Mouse (Mus musculus) hindbrain, embryonic 14.5 days (tissue): ENCODE measurements around the gene Lrwd1. TPM values are rescaled to one million over a fixed set of nuclear protein-coding genes. Genes with fewer than 3 reads are reported as not detected.

Experiments used
- ATAC-seq: fragments of 200-750 bp; cut with Nextera tagmentation; 2 replicates; pipeline ENCODE4 v1.8.0; 2017; ENCODE audit warnings: moderate number of reproducible peaks, mild to moderate bottlenecking, moderate TSS enrichment, moderate library complexity; ENCODE audit not compliant: low FRiP score
- DNase-seq: peaks from one replicate; pipeline ENCODE4 v3.0.0-alpha.2; 2015; ENCODE audit warnings: low spot score
- H3K27ac ChIP-seq: fragments of 300-500 bp; sonication (generic); 2 replicates; pipeline ENCODE4 v1.5.1; 2014; ENCODE audit warnings: mild to moderate bottlenecking, moderate library complexity
- H3K27me3 ChIP-seq: fragments of 300-500 bp; sonication (generic); 2 replicates; pipeline ENCODE4 v1.6.1; 2014; ENCODE audit warnings: mild to moderate bottlenecking, low read length, mixed read lengths; ENCODE audit not compliant: control insufficient read depth, insufficient read depth
- H3K36me3 ChIP-seq: fragments of 300-500 bp; sonication (generic); replicated peaks from 2 replicates; pipeline ENCODE4 v1.6.1; 2014; ENCODE audit not compliant: control insufficient read depth, insufficient read depth
- H3K4me1 ChIP-seq: fragments of 300-500 bp; sonication (generic); replicated peaks from 2 replicates; pipeline ENCODE4 v1.6.1; 2014; ENCODE audit warnings: antibody characterized with exemption, low read length, mixed read lengths; ENCODE audit not compliant: control insufficient read depth, insufficient read depth
- H3K4me2 ChIP-seq: fragments of 300-500 bp; sonication (generic); replicated peaks from 2 replicates; pipeline ENCODE4 v1.6.1; 2014; ENCODE audit warnings: mild to moderate bottlenecking, moderate library complexity
- H3K4me3 ChIP-seq: fragments of 300-500 bp; sonication (generic); replicated peaks from 2 replicates; pipeline ENCODE4 v1.5.1; 2014; ENCODE audit warnings: mild to moderate bottlenecking, low read length
- H3K9ac ChIP-seq: fragments of 300-500 bp; sonication (generic); 2 replicates; pipeline ENCODE4 v1.6.1; 2014
- H3K9me3 ChIP-seq: fragments of 300-500 bp; sonication (generic); 2 replicates; pipeline ENCODE4 v1.6.1; 2016; ENCODE audit warnings: low read length; ENCODE audit not compliant: control insufficient read depth
- WGBS: fragments of 180-500 bp; shearing (Covaris S2); extraction: QIAGEN DNeasy Blood & Tissue Kit; methylation state at CpG from one replicate; pipeline ENCODE4 v1.1.7; 2014; 5-methylcytosine and 5-hydroxymethylcytosine counted together
- polyA plus RNA-seq: library from polyadenylated mRNA; unstranded; fragments of >200 nt; fragmentation: Nextera tagmentation; extraction: Ambion mirVana; gene quantifications from 2 replicates; pipeline ENCODE4 v1.2.1, GENCODE M21; 2014

Gene Lrwd1
- 18.2 and 20.5 TPM in 2 replicates for polyA plus RNA-seq

GRCm38 (mm10) chr5:136135571-136136291 lies at the start of gene Lrwd1, which contains the start of gene Alkbh4:
Gene Lrwd1 (minus strand): TSS chr5:136136074.
Gene Alkbh4 (plus strand): TSS chr5:136136146.
- Histone ChIP-seq H3K4me2 (peak within 1 kb of the TSS; percentile 80), H3K27ac (no peak within 1 kb of the TSS), H3K36me3 (peaks cover 47% of the 10 kb centered on the region), H3K27me3 (no peaks in the 10 kb centered on the region), H3K9ac (peak within 1 kb of the TSS; percentile 64), H3K4me3 (peak within 1 kb of the TSS; percentile 78), H3K9me3 (no peaks in the 10 kb centered on the region), H3K4me1 (peaks cover 16% of the 10 kb centered on the region)
- ATAC-seq = peak; percentile 93
- under 1% methylated on average over 60 of the region's 60 CpGs for WGBS
- DNase-seq = peak; percentile 95

GRCm38 (mm10) chr5:136183766-136184165 lies 47.9 kb upstream of the Lrwd1 start:
- ATAC-seq (no peak), DNase-seq (no peak)
- H3K4me1 ChIP-seq = no peaks in the 10 kb centered on the region
- H3K4me2 ChIP-seq = no peak overlapping the region
- no peak overlapping the region for H3K9ac ChIP-seq
- H3K4me3 ChIP-seq = no peak overlapping the region
- 91% methylated on average over 7 of the region's 7 CpGs for WGBS
- H3K36me3 ChIP-seq = peaks cover 87% of the 10 kb centered on the region
- H3K9me3 ChIP-seq = no peaks in the 10 kb centered on the region
- H3K27me3 ChIP-seq = no peaks in the 10 kb centered on the region
- H3K27ac ChIP-seq = no peak overlapping the region

- ATAC-seq = no peak
- H3K27me3 ChIP-seq = no peaks in the 10 kb centered on the region
These were observed 47.0 kb upstream of the Lrwd1 start for GRCm38 (mm10) chr5:136182830-136183229.

GRCm38 (mm10) chr5:136182049-136182448 lies 46.2 kb upstream of the Lrwd1 start:
- Histone ChIP-seq H3K9ac (no peak overlapping the region), H3K9me3 (no peaks in the 10 kb centered on the region), H3K4me1 (no peaks in the 10 kb centered on the region), H3K4me2 (no peak overlapping the region), H3K4me3 (no peak overlapping the region), H3K27ac (no peak overlapping the region), H3K36me3 (peaks cover 83% of the 10 kb centered on the region), H3K27me3 (no peaks in the 10 kb centered on the region)
- WGBS = 93% methylated on average over 6 of the region's 6 CpGs
- ATAC-seq (no peak), DNase-seq (no peak)

More at GRCm38 (mm10) chr5:136182830-136183229, 47.0 kb upstream of the Lrwd1 start:
- H3K36me3 ChIP-seq = peaks cover 87% of the 10 kb centered on the region
- DNase-seq = no peak
- no peaks in the 10 kb centered on the region for H3K4me1 ChIP-seq
- H3K9ac ChIP-seq = no peak overlapping the region
- no peak overlapping the region for H3K4me3 ChIP-seq
- WGBS = 94% methylated on average over 4 of the region's 4 CpGs
- no peak overlapping the region for H3K27ac ChIP-seq
- no peaks in the 10 kb centered on the region for H3K9me3 ChIP-seq
- H3K4me2 ChIP-seq = no peak overlapping the region

- H3K9me3 ChIP-seq = no peaks in the 10 kb centered on the region
- no peak overlapping the region for H3K4me2 ChIP-seq
- H3K4me1 ChIP-seq = no peaks in the 10 kb centered on the region
- no peaks in the 10 kb centered on the region for H3K27me3 ChIP-seq
- H3K27ac ChIP-seq = no peak overlapping the region
- no peak for DNase-seq
- no peak for ATAC-seq
- H3K36me3 ChIP-seq = peaks cover 80% of the 10 kb centered on the region
- H3K4me3 ChIP-seq = no peak overlapping the region
- no peak overlapping the region for H3K9ac ChIP-seq
- 94% methylated on average over 6 of the region's 6 CpGs for WGBS
These were observed 45.3 kb upstream of the Lrwd1 start for GRCm38 (mm10) chr5:136181197-136181596.

GRCm38 (mm10) chr5:136179594-136179993 lies 43.7 kb upstream of the Lrwd1 start:
- Histone ChIP-seq H3K27ac (no peak overlapping the region), H3K9ac (no peak overlapping the region), H3K36me3 (peaks cover 66% of the 10 kb centered on the region), H3K4me2 (no peak overlapping the region), H3K4me3 (no peak overlapping the region), H3K9me3 (no peaks in the 10 kb centered on the region), H3K4me1 (no peaks in the 10 kb centered on the region), H3K27me3 (no peaks in the 10 kb centered on the region)
- DNase-seq (no peak), ATAC-seq (no peak)
- 86% methylated on average over 5 of the region's 5 CpGs for WGBS

- 40% methylated on average over 9 of the region's 9 CpGs for WGBS
- DNase-seq (no peak), ATAC-seq (no peak)
- peak overlapping the region; percentile 55; the same call in 1 of the 2 replicates for H3K27ac ChIP-seq
- peaks cover 11% of the 10 kb centered on the region for H3K36me3 ChIP-seq
- no peak overlapping the region for H3K4me3 ChIP-seq
- H3K4me1 ChIP-seq = peaks cover 17% of the 10 kb centered on the region
- no peaks in the 10 kb centered on the region for H3K9me3 ChIP-seq
- no peak overlapping the region for H3K9ac ChIP-seq
- no peak overlapping the region for H3K4me2 ChIP-seq
- H3K27me3 ChIP-seq = no peaks in the 10 kb centered on the region
These were observed 38.0 kb upstream of the Lrwd1 start for GRCm38 (mm10) chr5:136173606-136174463.

- 83% methylated on average over 9 of the region's 9 CpGs for WGBS
These were observed 37.1 kb upstream of the Lrwd1 start for GRCm38 (mm10) chr5:136172939-136173338.

More at GRCm38 (mm10) chr5:136172939-136173338, 37.1 kb upstream of the Lrwd1 start:
- Histone ChIP-seq H3K27me3 (no peaks in the 10 kb centered on the region), H3K36me3 (peaks cover 2% of the 10 kb centered on the region; the same call in 1 of the 2 replicates), H3K9ac (no peak overlapping the region), H3K4me3 (no peak overlapping the region), H3K9me3 (no peaks in the 10 kb centered on the region), H3K4me1 (peaks cover 17% of the 10 kb centered on the region), H3K27ac (no peak overlapping the region), H3K4me2 (no peak overlapping the region)
- ATAC-seq (no peak), DNase-seq (no peak)
